9 mouse cellular contexts compared by ENCODE assay signal in genomic region chr12:117853316-117853715, GRCm38 (mm10). TPM values are rescaled to one million over a fixed set of nuclear protein-coding genes. Genes with fewer than 3 reads are reported as not detected.
DNase-seq lines count a peak whose midpoint lies in the region; ATAC-seq and TF ChIP-seq lines count a peak whose summit lies in the region.
"Had no signal": no experiment of that assay in that cellular context is flagged by ENCODE, and none has a peak within 500 bp of the region (broad histone marks: within the 10 kb centered on the region; RNA-seq: fewer than 3 reads in every experiment).

No protein-coding gene starts in this region.

- 24% methylated on average over 6 of the region's 6 CpGs for WGBS in liver, embryonic 11.5 days
- 24% methylated on average over 6 of the region's 6 CpGs for WGBS in lung, embryonic 14.5 days
- 21% methylated on average over 6 of the region's 6 CpGs for WGBS in olfactory bulb, adult 2 months

- no peaks in the 10 kb centered on the region; the same call in 1 of the 2 replicates for H3K4me1 ChIP-seq in liver, embryonic 11.5 days (replicated peaks; ENCODE audit: control insufficient read depth, insufficient read depth, low read length)
- peaks cover 2% of the 10 kb centered on the region; the same call in 1 of the 2 replicates for H3K4me1 ChIP-seq in lung, embryonic 14.5 days (ENCODE audit: insufficient read depth)
- H3K4me1 ChIP-seq in olfactory bulb, adult 2 months (ENCODE audit: control insufficient read depth, insufficient read depth, low read length): peaks cover 5% of the 10 kb centered on the region; the same call in 1 of the 2 replicates

- H3K27me3 ChIP-seq in liver, embryonic 11.5 days (replicated peaks; ENCODE audit: control insufficient read depth, insufficient read depth, low read length): no peaks in the 10 kb centered on the region
- no peaks in the 10 kb centered on the region for H3K27me3 ChIP-seq in lung, embryonic 14.5 days (ENCODE audit: insufficient read depth, low read length)
- H3K27me3 ChIP-seq: embryonic facial prominence, embryonic 13.5 days had no signal

- H3K4me3 ChIP-seq in liver, embryonic 11.5 days (ENCODE audit: low read depth, low read length): no peak overlapping the region
- no peak overlapping the region for H3K4me3 ChIP-seq in lung, embryonic 14.5 days (ENCODE audit: low read depth, low read length)
- no peak overlapping the region for H3K4me3 ChIP-seq in olfactory bulb, adult 2 months (ENCODE audit: insufficient read depth, low read depth, low read length)
- H3K4me3 ChIP-seq: embryonic facial prominence, embryonic 13.5 days had no signal

- H3K27ac ChIP-seq in liver, embryonic 11.5 days (ENCODE audit: low read depth, low read length): no peak overlapping the region
- H3K27ac ChIP-seq in lung, embryonic 14.5 days (ENCODE audit: low read depth): no peak overlapping the region
- no peak overlapping the region for H3K27ac ChIP-seq in olfactory bulb, adult 2 months (ENCODE audit: insufficient read depth, low read depth, low read length)
- H3K27ac ChIP-seq: embryonic facial prominence, embryonic 13.5 days had no signal

- no peaks in the 10 kb centered on the region for H3K9me3 ChIP-seq in liver, embryonic 11.5 days (ENCODE audit: control insufficient read depth, low read length)
- H3K9me3 ChIP-seq in lung, embryonic 14.5 days (ENCODE audit: low read depth, low read length): no peaks in the 10 kb centered on the region
- H3K9me3 ChIP-seq: embryonic facial prominence, embryonic 13.5 days had no signal

- no peak overlapping the region for H3K4me2 ChIP-seq in liver, embryonic 11.5 days
- H3K4me2 ChIP-seq in lung, embryonic 14.5 days: no peak overlapping the region
- H3K4me2 ChIP-seq: embryonic facial prominence, embryonic 13.5 days had no signal

- no peak for ATAC-seq in liver, embryonic 11.5 days (replicated peaks; ENCODE audit: low FRiP score)
- ATAC-seq in lung, embryonic 14.5 days (ENCODE audit: insufficient read depth): peak; percentile 67; the same call in 1 of the 2 replicates

- TF ChIP-seq CTCF in lung, embryonic 14.5 days (IDR thresholded peaks at IDR 0.05; ENCODE audit: low read depth): peak; percentile 86
- TF ChIP-seq CTCF in olfactory bulb, adult 2 months (IDR thresholded peaks at IDR 0.05; ENCODE audit: insufficient read depth, low read depth, low read length): peak; percentile 67; the same call in 1 of the 2 replicates

- H3K9ac ChIP-seq in liver, embryonic 11.5 days (ENCODE audit: low read depth, low read length): no peak overlapping the region
- H3K9ac ChIP-seq in lung, embryonic 14.5 days: no peak overlapping the region
- H3K9ac ChIP-seq: embryonic facial prominence, embryonic 13.5 days had no signal

- peak; percentile 53 for DNase-seq in liver
- DNase-seq in liver, embryonic 11.5 days (ENCODE audit: low spot score): no peak
- peak; percentile 79 to 80 for DNase-seq in cerebellum, postnatal 10 days
- DNase-seq in frontal cortex, postnatal 25 days (ENCODE audit: low spot score in 2 of 2): peak; percentile 22 to 40
- peak; percentile 27 to 73 for DNase-seq in kidney, postnatal 36 days
- peak; percentile 75 for DNase-seq in lung, embryonic 14.5 days
- peak; percentile 56 for DNase-seq in thymus, postnatal 0 days (ENCODE audit: low spot score)

- no peaks in the 10 kb centered on the region for H3K36me3 ChIP-seq in liver, embryonic 11.5 days (ENCODE audit: control insufficient read depth, insufficient read depth, low read length)
- H3K36me3 ChIP-seq in lung, embryonic 14.5 days (ENCODE audit: insufficient read depth): no peaks in the 10 kb centered on the region
- H3K36me3 ChIP-seq: embryonic facial prominence, embryonic 13.5 days had no signal

- TF ChIP-seq POLR2A in olfactory bulb, adult 2 months (IDR thresholded peaks at IDR 0.05; ENCODE audit: insufficient read depth, low read depth, low read length): no peak

RNA-seq across cellular contexts. Expression of gene Cdca7l, which starts 49.2 kb away (rescaled TPM):
- polyA plus RNA-seq in liver, embryonic 11.5 days (2014; fragmentation: Nextera tagmentation; extraction: Ambion mirVana): 48.3 and 54.9 TPM in 2 replicates
- polyA plus RNA-seq in lung, embryonic 14.5 days (2014; fragmentation: Nextera tagmentation; extraction: Ambion mirVana): 67.7 and 71.5 TPM in 2 replicates
- polyA plus RNA-seq in olfactory bulb, adult 2 months (2012; ENCODE audit: insufficient read depth, insufficient read length, low replicate concordance, missing spikeins): not detected in 2 replicates
- 39.4 and 43.3 TPM in 2 replicates for polyA plus RNA-seq in thymus, postnatal 0 days (2015; fragmentation: Nextera tagmentation; extraction: Ambion mirVana)
